Comparison of ENCODE assay signal across 28 mouse cellular contexts in the genomic region with DNA sequence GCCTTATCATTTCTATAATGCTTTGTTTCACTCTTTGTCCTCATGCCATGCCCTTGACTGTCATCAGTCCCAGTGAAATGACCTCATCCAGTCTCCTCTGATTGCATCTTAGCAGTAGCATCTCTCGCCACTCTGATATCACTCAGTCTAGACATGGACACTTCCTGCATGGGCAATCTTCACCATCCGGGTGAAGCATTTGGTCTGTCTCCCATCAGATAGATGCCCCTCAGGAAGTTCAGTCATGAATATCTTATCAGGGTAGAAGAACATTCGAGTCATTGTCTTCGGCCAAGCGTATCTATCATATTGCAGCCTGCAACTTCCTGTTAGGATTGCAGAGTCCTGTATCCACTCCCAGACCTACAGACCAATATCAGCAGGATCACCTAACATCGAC.
DNase-seq lines count a peak whose midpoint lies in the region; ATAC-seq and TF ChIP-seq lines count a peak whose summit lies in the region.
"Had no signal": no experiment of that assay in that cellular context is flagged by ENCODE, and none has a peak within 500 bp of the region (broad histone marks: within the 10 kb centered on the region; RNA-seq: fewer than 3 reads in every experiment).

No protein-coding gene starts in this region.

- H3K36me3 ChIP-seq in forebrain, embryonic 10.5 days (replicated peaks) = no peaks in the 10 kb centered on the region
- H3K36me3 ChIP-seq: embryonic facial prominence, embryonic 10.5 days; embryonic facial prominence, embryonic 13.5 days; heart, embryonic 12.5 days; heart, embryonic 15.5 days had no signal

- H3K27me3 ChIP-seq in forebrain, embryonic 10.5 days (ENCODE audit: poor library complexity, severe bottlenecking) = no peaks in the 10 kb centered on the region
- H3K27me3 ChIP-seq: embryonic facial prominence, embryonic 13.5 days; forebrain, embryonic 13.5 days; heart, embryonic 12.5 days; heart, embryonic 15.5 days had no signal

- H3K4me1 ChIP-seq in lung, adult 2 months (ENCODE audit: control insufficient read depth, insufficient read depth, low read length) = no peaks in the 10 kb centered on the region
- peaks cover 21% of the 10 kb centered on the region for H3K4me1 ChIP-seq in forebrain, embryonic 10.5 days
- H3K4me1 ChIP-seq: embryonic facial prominence, embryonic 13.5 days had no signal

- no peak for TF ChIP-seq CTCF in layer of hippocampus, adult 2 months (conservative IDR thresholded peaks at IDR 0.05)
- TF ChIP-seq CTCF in lung, adult 2 months (IDR thresholded peaks at IDR 0.05; ENCODE audit: insufficient read depth, low read length) = no peak

- WGBS in lung, adult 2 months = 63% methylated on average over 6 of the region's 6 CpGs
- WGBS in forebrain, embryonic 10.5 days = 95% methylated on average over 6 of the region's 6 CpGs

- H3K4me3 ChIP-seq in layer of hippocampus, adult 2 months = no peak overlapping the region
- no peak overlapping the region for H3K4me3 ChIP-seq in lung, adult 2 months (replicated peaks; ENCODE audit: extremely low read depth, low read depth, low read length)
- H3K4me3 ChIP-seq in forebrain, embryonic 10.5 days = no peak overlapping the region
- H3K4me3 ChIP-seq: embryonic facial prominence, embryonic 10.5 days; embryonic facial prominence, embryonic 13.5 days; erythroblast, embryonic 14.5 days; forebrain, embryonic 13.5 days; heart, embryonic 12.5 days; heart, embryonic 15.5 days had no signal

- DNase-seq in layer of hippocampus, adult 2 months (ENCODE audit: low spot score in 2 of 2) = no peak
- no peak for DNase-seq in layer of hippocampus, postnatal 14 days (ENCODE audit: low spot score in 2 of 2)
- DNase-seq in lung, postnatal 10 days = peak; percentile 33
- no peak for DNase-seq in lung, adult 2 months
- peak; percentile 36 for DNase-seq in lung, postnatal 14 days
- DNase-seq in forebrain, embryonic 10.5 days (ENCODE audit: extremely low spot score, low spot score) = no peak
- DNase-seq: adrenal gland, adult 8-10 months; adrenal gland, postnatal 25 days; cerebellum, adult 11-12 months; cerebellum, adult 8-10 months; cerebellum, postnatal 10 days; cerebellum, postnatal 36 days; embryo, embryonic 11 days; gastrocnemius, postnatal 10 days; heart, adult 18-20 months; heart, postnatal 10 days; heart, postnatal 4 days had no signal

- peak overlapping the region; percentile 73 for H3K27ac ChIP-seq in layer of hippocampus, adult 2 months
- no peak overlapping the region for H3K27ac ChIP-seq in forebrain, embryonic 10.5 days
- H3K27ac ChIP-seq: embryonic facial prominence, embryonic 10.5 days; embryonic facial prominence, embryonic 13.5 days; forebrain, embryonic 13.5 days; heart, embryonic 15.5 days; hindbrain, embryonic 14.5 days; hindbrain, postnatal 0 days had no signal

- H3K9me3 ChIP-seq in forebrain, embryonic 10.5 days = no peaks in the 10 kb centered on the region
- H3K9me3 ChIP-seq: embryonic facial prominence, embryonic 10.5 days; embryonic facial prominence, embryonic 13.5 days; forebrain, embryonic 13.5 days; heart, embryonic 12.5 days; heart, embryonic 15.5 days had no signal

- ATAC-seq in megakaryocyte, adult 5-6 weeks (ENCODE audit: poor library complexity, severe bottlenecking) = peak; percentile 30; the same call in 1 of the 2 replicates
- ATAC-seq: CD4-positive, CD25-positive, alpha-beta regulatory T cell, adult 4 months; forebrain, embryonic 13.5 days; forebrain, embryonic 16.5 days; hindbrain, postnatal 0 days had no signal

- no peak for TF ChIP-seq POLR2A in lung, adult 2 months (IDR thresholded peaks at IDR 0.05; ENCODE audit: borderline replicate concordance, extremely low read depth, low read depth, low read length)

Comparison
In these comparisons a context has a peak if more than half of its experiments do, and no peak if none do; other contexts are left out.
1. DNase-seq: peak in lung, postnatal 10 days (single experiment) and lung, postnatal 14 days (single experiment); none in layer of hippocampus, adult 2 months (0 of 2), layer of hippocampus, postnatal 14 days (0 of 2), lung, adult 2 months (single experiment) and forebrain, embryonic 10.5 days (single experiment).